Mouse (Mus musculus): ENCODE measurements around the gene Pla2g12b.
"Not testable (repeated sequence)": the region's sequence is repeated elsewhere in the genome, so short reads cannot be mapped to it uniquely, and the experiment has no call there.

The Pla2g12b gene

DNA sequence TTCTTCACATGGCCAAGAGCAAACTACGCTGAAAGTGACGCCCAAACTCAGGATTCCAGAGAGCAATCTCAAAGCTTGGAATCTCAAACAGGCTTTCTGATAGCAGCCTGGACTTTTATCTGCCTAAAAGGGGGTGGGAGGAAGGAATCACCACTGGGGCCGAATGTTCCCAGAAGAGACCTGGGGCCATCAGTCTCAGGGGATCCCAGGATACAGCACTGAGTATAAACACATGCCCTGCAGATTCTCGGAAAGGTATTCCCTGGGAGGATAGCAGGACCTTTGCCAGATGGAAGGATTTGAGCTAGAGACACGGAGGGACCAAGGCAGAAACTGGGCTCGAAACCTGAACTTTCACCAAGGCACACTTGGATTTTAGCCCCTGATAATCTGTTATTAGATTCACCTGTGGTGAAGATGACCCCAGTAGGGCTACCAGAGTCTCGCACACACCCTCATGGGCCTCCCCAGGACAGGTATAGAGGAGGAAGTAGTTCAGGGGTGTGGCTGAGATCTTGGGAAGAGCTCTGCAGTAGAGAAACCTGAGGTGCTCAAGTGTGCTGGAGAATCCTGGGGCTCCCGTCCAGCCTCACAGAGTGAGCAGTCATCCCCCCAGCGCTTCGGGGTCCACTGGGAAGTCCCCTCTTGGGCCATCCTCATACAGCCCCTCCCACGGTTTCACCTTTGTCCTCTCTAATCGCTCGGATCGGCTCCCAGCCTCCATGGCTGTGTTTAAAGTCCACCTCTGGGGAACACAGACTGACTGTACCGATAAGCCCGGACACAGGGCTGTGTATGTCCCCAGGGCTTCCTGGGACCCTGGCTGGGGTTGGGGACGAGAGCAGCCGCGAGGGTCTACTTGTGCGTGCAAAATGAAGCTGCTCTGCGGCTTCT, at the start of gene Pla2g12b:
Gene Pla2g12b (plus strand): TSS at position 762 of the 894 bp plus-strand sequence.
- DNase-seq (ENCODE audit: inconsistent ontology term) = no peak

- DNase-seq (ENCODE audit: inconsistent ontology term) = no peak
Observed at GRCm38 (mm10) chr10:59354120-59354519, 49.3 kb upstream of the Pla2g12b start.

- DNase-seq (ENCODE audit: inconsistent ontology term) = no peak
Observed at GRCm38 (mm10) chr10:59355020-59355419, 48.4 kb upstream of the Pla2g12b start.

DNA sequence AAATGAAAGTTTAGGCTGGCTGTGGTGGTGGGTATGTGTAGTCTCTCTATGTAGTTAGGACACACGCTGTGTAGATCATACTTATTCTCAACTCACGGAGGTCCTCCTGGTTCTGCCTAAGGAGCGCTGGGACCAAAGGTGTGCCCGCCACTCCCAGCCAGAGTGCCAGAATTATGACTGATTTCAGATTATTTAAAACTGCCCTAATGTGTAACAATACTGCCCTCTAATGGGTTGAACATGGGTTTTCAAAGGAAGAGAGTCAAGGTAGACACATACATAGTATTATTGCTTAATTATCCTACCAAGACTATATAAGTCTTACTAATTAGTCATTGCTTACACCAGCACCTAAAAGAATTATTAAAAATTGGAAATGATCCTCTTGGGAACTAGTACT, 44.7 kb upstream of the Pla2g12b start:
- DNase-seq (ENCODE audit: inconsistent ontology term) = peak; percentile 8

DNA sequence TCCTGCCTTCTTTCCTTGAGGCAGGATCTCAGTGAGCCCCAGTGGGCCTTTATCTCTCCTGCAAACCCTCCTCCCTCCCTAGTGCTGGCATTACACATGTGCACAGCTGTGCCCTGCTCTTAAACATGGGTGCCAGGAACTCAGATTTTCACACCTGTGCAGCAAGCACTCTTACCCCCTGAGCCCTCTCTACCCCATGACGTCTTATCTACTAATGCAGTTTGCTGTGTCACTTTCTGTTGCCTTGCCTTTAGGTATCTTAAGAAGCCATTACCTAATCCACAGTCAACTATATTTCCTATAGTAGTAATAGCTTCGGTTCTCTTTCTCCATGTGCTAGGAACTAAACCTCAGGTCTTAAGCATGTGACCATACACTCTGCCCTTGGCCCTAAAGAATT, 40.3 kb upstream of the Pla2g12b start:
- DNase-seq (ENCODE audit: inconsistent ontology term) = no peak

- no peak for DNase-seq (ENCODE audit: inconsistent ontology term)
Observed at GRCm38 (mm10) chr10:59364551-59364950, 38.9 kb upstream of the Pla2g12b start.

GRCm38 (mm10) chr10:59365804-59366589, 37.5 kb upstream of the Pla2g12b start:
- DNase-seq (ENCODE audit: inconsistent ontology term) = no peak

GRCm38 (mm10) chr10:59366746-59367145, 36.7 kb upstream of the Pla2g12b start:
- no peak for DNase-seq (ENCODE audit: inconsistent ontology term)

- DNase-seq (ENCODE audit: inconsistent ontology term) = no peak
Observed at GRCm38 (mm10) chr10:59367206-59367605, 36.3 kb upstream of the Pla2g12b start.

- DNase-seq (ENCODE audit: inconsistent ontology term) = no peak
Observed at GRCm38 (mm10) chr10:59368729-59369128, 34.7 kb upstream of the Pla2g12b start.

DNA sequence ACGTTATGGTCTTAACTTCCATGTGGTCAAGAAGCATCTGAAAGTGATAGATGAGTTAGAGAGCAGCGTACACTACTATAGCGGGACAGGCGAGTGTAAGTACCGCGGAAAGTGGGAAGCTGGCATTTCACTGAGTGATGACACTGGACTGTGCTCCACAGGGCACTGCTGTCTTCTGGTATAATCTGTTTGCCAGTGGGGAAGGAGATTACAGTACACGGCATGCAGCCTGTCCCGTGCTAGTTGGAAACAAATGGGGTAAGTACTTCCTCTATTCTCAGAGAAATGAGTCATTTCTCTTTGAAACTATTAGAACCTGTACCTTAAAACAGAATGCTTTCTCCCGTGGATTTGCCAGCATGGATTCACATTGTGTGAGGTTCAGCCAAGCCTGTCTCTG, 34.0 kb upstream of the Pla2g12b start:
- no peak for DNase-seq (ENCODE audit: inconsistent ontology term)

- DNase-seq (ENCODE audit: inconsistent ontology term) = no peak
Observed at GRCm38 (mm10) chr10:59377906-59378305, 25.6 kb upstream of the Pla2g12b start.

DNA sequence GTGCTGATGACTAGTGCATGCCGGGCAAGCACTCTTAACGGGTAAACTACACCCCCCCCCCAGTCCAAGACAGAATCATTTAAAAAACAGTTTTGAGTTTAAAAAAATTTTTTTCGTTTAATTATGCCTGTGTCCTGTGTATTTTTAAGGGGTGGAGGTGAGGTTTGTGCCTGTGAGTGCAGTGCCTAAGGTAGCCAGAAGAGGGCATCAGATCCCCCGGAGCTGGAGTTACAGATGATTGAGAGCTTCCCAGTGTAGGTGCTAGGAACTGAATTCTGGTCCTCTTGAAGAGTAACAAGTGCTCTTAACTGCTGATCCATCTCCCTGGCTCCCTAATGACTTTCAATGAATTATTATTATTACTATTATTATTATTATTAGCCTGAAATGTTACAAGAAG, 24.7 kb upstream of the Pla2g12b start:
- DNase-seq (ENCODE audit: inconsistent ontology term) = no peak

- DNase-seq (ENCODE audit: inconsistent ontology term) = no peak
Observed at GRCm38 (mm10) chr10:59379927-59380326, 23.5 kb upstream of the Pla2g12b start.

DNA sequence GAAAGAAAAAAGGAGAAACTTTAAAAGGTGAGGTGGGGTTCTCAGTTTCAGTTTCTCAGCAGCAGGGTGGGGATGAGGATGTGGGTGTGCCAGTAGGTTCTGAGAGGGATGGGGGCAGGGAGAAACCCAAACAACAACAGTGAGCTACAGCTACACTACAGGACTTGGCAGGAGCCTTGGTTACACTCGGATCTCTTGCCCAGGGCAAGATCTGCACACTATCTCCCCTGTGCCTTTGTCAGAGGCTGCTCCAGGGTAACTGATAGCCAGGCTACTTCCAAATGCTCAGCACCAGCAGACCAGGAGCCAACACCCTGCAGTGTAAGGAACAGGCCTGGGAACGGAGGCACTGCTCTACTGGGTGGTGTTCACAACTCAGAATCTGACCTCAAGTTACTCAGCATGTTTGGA, 23.0 kb upstream of the Pla2g12b start:
- DNase-seq (ENCODE audit: inconsistent ontology term) = no peak

- not testable (repeated sequence) for DNase-seq (ENCODE audit: inconsistent ontology term)
Observed at GRCm38 (mm10) chr10:59381563-59381962, 21.9 kb upstream of the Pla2g12b start.

GRCm38 (mm10) chr10:59386951-59387350, 16.5 kb upstream of the Pla2g12b start:
- no peak for DNase-seq (ENCODE audit: inconsistent ontology term)

- DNase-seq (ENCODE audit: inconsistent ontology term) = no peak
Observed at GRCm38 (mm10) chr10:59389652-59390051, 13.8 kb upstream of the Pla2g12b start.

DNA sequence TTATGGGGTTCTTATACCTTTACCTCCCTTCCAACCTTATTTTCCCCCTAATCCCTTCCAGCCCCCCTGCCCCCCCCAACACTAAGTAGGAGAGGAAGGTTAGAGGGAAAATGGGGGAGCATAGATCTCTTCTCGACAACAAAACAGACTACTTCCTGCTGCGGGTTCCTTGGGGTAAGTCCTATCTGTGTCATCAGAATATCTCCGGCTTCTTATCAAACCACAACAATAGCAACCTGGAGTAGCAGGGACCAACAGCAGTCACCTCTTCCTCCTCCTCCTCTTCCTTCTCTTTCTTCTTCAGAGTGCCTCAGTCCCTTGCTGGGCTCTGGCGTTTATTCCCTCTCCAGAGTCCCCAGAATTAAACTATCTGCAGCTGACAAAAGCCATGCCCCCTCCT, 11.6 kb upstream of the Pla2g12b start:
- no peak for DNase-seq (ENCODE audit: inconsistent ontology term)

- DNase-seq (ENCODE audit: inconsistent ontology term) = not testable (repeated sequence)
Observed at GRCm38 (mm10) chr10:59395461-59395860, 8.0 kb upstream of the Pla2g12b start, which contains the start of gene Gm10273. Gm10273 (plus strand) TSS chr10:59395632.

- DNase-seq (ENCODE audit: inconsistent ontology term) = no peak
Observed at GRCm38 (mm10) chr10:59403793-59404149, 311 bp downstream of the Pla2g12b start.

- no peak for DNase-seq (ENCODE audit: inconsistent ontology term)
Observed at GRCm38 (mm10) chr10:59408499-59408898, 5.0 kb downstream of the Pla2g12b start.

DNA sequence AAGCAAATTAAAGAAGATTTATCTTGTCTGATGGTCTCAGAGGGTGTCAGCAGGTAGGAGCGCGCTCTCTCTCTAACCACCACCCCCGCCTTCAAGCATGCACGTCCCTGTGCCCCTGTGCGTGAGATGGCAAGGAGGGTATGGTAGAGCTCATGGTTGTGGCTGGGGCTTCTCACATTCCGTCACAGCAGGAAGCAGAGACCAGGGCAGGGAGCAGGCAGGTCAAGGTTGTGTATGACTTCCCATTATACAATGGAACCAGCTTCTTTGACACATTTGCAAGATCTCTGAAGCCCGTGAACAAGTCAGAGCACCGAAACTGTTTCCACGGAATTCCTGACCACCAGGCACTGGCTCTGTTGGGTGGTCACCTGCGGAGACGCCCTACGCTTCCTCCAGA, 6.8 kb downstream of the Pla2g12b start:
- no peak for DNase-seq (ENCODE audit: inconsistent ontology term)
